In the genomic region with DNA sequence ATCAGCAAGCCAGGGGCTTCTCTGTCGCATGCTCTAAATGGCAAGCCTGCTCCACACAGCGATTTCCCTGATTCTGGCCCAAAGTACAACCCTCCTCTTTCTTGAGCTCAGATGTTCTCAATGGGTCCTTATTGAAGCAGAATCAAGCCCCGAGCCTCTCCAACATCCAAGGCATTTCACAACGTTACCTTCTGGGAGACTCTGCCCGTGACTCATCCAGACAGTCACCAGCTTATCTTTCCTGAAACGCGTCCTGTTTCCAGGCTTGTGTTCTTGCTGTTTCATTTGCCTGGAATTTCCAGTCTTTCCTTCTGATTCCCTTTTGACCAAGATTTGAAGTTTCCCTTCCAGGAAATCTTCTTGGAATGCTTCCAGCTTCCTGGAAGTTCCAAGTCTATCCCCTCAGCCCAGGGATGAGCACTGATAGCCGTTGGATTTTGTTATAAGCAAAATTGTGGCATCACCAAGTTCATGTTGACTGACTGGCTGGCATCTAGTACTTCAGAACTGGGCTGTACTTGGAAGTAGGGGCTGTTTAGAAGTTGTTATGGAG, we compare ENCODE assay signal across 8 mouse cellular contexts. TPM values are rescaled to one million over a fixed set of nuclear protein-coding genes. Genes with fewer than 3 reads are reported as not detected.
DNase-seq lines count a peak whose midpoint lies in the region; ATAC-seq lines count a peak whose summit lies in the region.

No protein-coding gene starts in this region.

- H3K36me3 ChIP-seq in hindbrain, embryonic 16.5 days (ENCODE audit: control insufficient read depth, insufficient read depth, low read length), result no peaks in the 10 kb centered on the region
- H3K36me3 ChIP-seq in midbrain, embryonic 11.5 days (ENCODE audit: control insufficient read depth, insufficient read depth, low read length), result no peaks in the 10 kb centered on the region

- no peak overlapping the region for H3K9ac ChIP-seq in hindbrain, embryonic 16.5 days (ENCODE audit: low read depth, low read length)
- no peak overlapping the region for H3K9ac ChIP-seq in midbrain, embryonic 11.5 days (ENCODE audit: low read length)

- 41% methylated on average over 8 of the region's 8 CpGs for WGBS in hindbrain, embryonic 16.5 days
- 42% methylated on average over 8 of the region's 8 CpGs for WGBS in midbrain, embryonic 11.5 days

- no peak overlapping the region for H3K27ac ChIP-seq in hindbrain, embryonic 16.5 days (ENCODE audit: low read depth, low read length)
- H3K27ac ChIP-seq in midbrain, embryonic 11.5 days (ENCODE audit: low read depth, low read length), result no peak overlapping the region

- ATAC-seq in erythroblast, adult 5-6 weeks (replicated peaks; ENCODE audit: low FRiP score, poor library complexity, severe bottlenecking), result 0 out of 2 replicates have a peak, but pooled peaks have one; percentile 3
- ATAC-seq in hindbrain, embryonic 16.5 days, result no peak
- ATAC-seq in midbrain, embryonic 11.5 days (ENCODE audit: low FRiP score), result no peak

- DNase-seq in right cerebral cortex, postnatal 25 days, result peak; percentile 19
- no peak for DNase-seq in right cerebral cortex, postnatal 36 days (ENCODE audit: low spot score in 2 of 2)
- DNase-seq in midbrain, embryonic 11.5 days (ENCODE audit: low spot score, missing footprints), result no peak
- no peak for DNase-seq in layer of hippocampus, adult 9-11 months
- DNase-seq in cerebellum, adult 18-20 months, result no peak
- DNase-seq in ovary, postnatal 36 days (ENCODE audit: low spot score), result no peak

- H3K4me1 ChIP-seq in hindbrain, embryonic 16.5 days (ENCODE audit: control insufficient read depth, insufficient read depth, low read depth, low read length), result peaks cover 8% of the 10 kb centered on the region
- peaks cover 6% of the 10 kb centered on the region; the same call in 1 of the 2 replicates for H3K4me1 ChIP-seq in midbrain, embryonic 11.5 days (ENCODE audit: control insufficient read depth, insufficient read depth, low read length)

- H3K9me3 ChIP-seq in hindbrain, embryonic 16.5 days (ENCODE audit: control insufficient read depth, low read length), result no peaks in the 10 kb centered on the region
- no peaks in the 10 kb centered on the region for H3K9me3 ChIP-seq in midbrain, embryonic 11.5 days (ENCODE audit: control insufficient read depth, low read length)

- no peaks in the 10 kb centered on the region; the same call in 1 of the 2 replicates for H3K27me3 ChIP-seq in hindbrain, embryonic 16.5 days (replicated peaks; ENCODE audit: control insufficient read depth, insufficient read depth, low read length)
- H3K27me3 ChIP-seq in midbrain, embryonic 11.5 days (ENCODE audit: control insufficient read depth, insufficient read depth, low read length), result no peaks in the 10 kb centered on the region

- H3K4me2 ChIP-seq in hindbrain, embryonic 16.5 days (ENCODE audit: low read length), result peak overlapping the region; percentile 76
- H3K4me2 ChIP-seq in midbrain, embryonic 11.5 days, result peak overlapping the region; percentile 64

- no peak overlapping the region for H3K4me3 ChIP-seq in hindbrain, embryonic 16.5 days (ENCODE audit: low read length)
- H3K4me3 ChIP-seq in midbrain, embryonic 11.5 days (ENCODE audit: low read depth, low read length), result no peak overlapping the region; the same call in 1 of the 2 replicates

RNA-seq across cellular contexts. Expression of a gene that starts 28.7 kb away (rescaled TPM):
- total RNA-seq in erythroblast, adult 5-6 weeks (2015; ENCODE audit: low replicate concordance), result not detected in 2 replicates
- 0.60 TPM in 1 of 2 replicates, not detected in the other for total RNA-seq in erythroblast, adult 5-6 weeks (2017; ENCODE audit: low replicate concordance)
- 1.4 and 1.6 TPM in 2 replicates for polyA plus RNA-seq in hindbrain, embryonic 16.5 days (2015; fragmentation: Nextera tagmentation; extraction: Ambion mirVana)
- 3.9 and 4.0 TPM in 2 replicates for polyA plus RNA-seq in midbrain, embryonic 11.5 days (2014; fragmentation: Nextera tagmentation; extraction: Ambion mirVana)
